Mouse (Mus musculus): ENCODE results near the gene Zscan25. TPM values are rescaled to one million over a fixed set of nuclear protein-coding genes. Genes with fewer than 3 reads are reported as not detected.
"Not testable (repeated sequence)": the region's sequence is repeated elsewhere in the genome, so short reads cannot be mapped to it uniquely, and the experiment has no call there.

Gene Zscan25
- polyA plus RNA-seq (2012; rRNA removed), result 4.9 and 5.2 TPM in 2 replicates

DNA sequence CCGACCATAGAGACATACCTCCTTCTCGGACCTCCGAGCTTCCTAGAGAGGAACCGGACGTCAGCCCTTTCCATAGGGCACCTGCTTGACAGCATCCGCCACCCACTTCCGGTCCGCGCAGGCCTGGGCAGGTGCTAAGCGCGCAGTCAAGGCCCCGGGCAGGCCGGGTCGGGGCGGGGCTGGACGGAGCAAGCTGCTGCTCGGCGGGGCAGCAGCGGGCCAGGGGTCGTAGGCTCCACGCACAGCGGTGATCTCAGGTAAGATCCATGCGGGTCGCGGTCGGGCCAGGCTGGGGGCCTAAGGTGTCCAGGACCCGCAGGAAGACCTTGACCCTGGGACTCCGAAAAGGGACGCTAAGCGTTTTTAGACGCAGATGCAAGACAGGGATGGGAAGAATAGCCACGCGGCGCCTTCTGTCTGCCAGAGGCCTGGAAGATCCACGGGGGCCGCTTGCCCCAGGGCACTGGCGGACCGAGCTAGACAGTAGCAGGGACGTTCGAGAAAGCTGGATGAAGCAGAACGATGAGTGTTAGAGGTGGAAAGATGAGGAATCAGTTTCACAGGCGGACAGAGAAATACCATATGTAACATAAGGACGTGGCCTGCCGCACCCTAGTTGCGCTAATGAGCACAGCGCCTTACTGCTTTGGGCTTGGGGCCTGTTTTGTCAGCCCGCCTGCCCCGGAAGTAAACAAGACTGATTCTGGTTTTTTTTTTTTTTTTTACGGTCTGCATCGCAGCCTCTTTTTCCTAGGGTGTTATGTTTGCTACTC is at the start of gene Zscan25:
Zscan25 (plus strand) TSS at position 130 of the 773 bp plus-strand sequence.
- Histone ChIP-seq H3K36me3 (ENCODE audit: control insufficient read depth, insufficient read depth, low read length) (no peaks in the 10 kb centered on the region; the same call in 1 of the 2 replicates), H3K4me1 (ENCODE audit: control insufficient read depth, insufficient read depth, low read length) (peaks cover 2% of the 10 kb centered on the region; the same call in 1 of the 2 replicates), H3K27ac (ENCODE audit: control insufficient read depth, insufficient read depth, low read depth, low read length) (peak within 1 kb of the TSS; percentile 70), H3K4me3 (ENCODE audit: control insufficient read depth, low read depth, low read length) (peak within 1 kb of the TSS; percentile 96), H3K27me3 (ENCODE audit: control insufficient read depth, insufficient read depth, low read length) (no peaks in the 10 kb centered on the region)
- no peak for TF ChIP-seq CTCF (IDR thresholded peaks at IDR 0.05; ENCODE audit: control insufficient read depth, insufficient read depth, insufficient replicate concordance, low read depth, low read length)
- TF ChIP-seq POLR2A (IDR thresholded peaks at IDR 0.05; ENCODE audit: control insufficient read depth, low read depth, low read length), result peak; percentile 82

DNA sequence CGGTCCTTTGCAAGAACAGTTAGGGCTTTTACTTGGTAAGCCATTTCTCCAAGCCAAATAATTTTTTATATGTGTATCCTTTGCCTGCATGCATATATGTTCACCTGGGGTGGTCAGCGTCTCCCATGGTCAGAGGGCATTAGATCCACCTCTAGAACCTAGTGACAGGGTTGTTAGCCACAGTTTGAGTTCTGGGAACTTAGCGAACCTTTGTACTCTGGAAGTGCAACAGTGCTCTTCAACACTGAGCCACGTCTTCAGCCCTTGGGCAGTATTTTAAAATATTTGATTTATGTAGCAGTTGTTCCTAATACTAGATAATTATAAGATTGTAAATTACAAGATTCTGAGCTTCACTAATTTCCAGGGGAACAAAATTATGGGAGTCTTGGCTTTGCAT is 49.7 kb upstream of the Zscan25 start:
- peaks cover 3% of the 10 kb centered on the region for H3K4me1 ChIP-seq (ENCODE audit: control insufficient read depth, insufficient read depth, low read length)
- peak overlapping the region; percentile 92; the same call in 1 of the 2 replicates for H3K27ac ChIP-seq (ENCODE audit: control insufficient read depth, insufficient read depth, low read depth, low read length)
- no peak overlapping the region for H3K4me3 ChIP-seq (ENCODE audit: control insufficient read depth, low read depth, low read length)
- H3K27me3 ChIP-seq (ENCODE audit: control insufficient read depth, insufficient read depth, low read length), result no peaks in the 10 kb centered on the region
- no peaks in the 10 kb centered on the region; the same call in none of the 2 replicates for H3K36me3 ChIP-seq (ENCODE audit: control insufficient read depth, insufficient read depth, low read length)
- no peak for TF ChIP-seq CTCF (IDR thresholded peaks at IDR 0.05; ENCODE audit: control insufficient read depth, insufficient read depth, insufficient replicate concordance, low read depth, low read length)

DNA sequence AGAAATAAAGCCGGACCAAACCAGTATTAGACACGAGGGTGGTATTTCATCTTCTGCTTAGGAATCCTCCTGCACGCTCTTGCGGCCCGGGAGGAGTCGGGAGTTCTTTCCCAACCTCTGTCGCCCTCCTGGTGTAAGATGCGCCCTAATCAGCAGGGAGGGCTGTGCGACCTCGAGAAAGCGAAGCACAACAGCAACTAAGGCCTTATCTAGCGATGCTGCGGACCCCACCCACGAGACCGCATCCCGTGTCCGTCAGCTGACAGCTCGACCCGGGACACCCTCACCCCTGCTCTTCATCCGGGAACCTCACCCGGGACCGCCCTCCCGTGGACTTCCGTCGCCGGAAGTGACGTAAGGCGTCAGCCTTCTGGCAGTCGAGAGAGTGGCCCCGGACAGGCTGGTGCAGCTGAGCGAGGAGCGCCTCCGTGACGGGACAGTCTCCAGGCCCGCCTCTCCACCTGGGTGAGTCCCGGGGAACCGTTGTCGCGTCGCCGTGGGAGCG is 48.9 kb upstream of the Zscan25 start, which contains the start of gene Zfp655:
Zfp655 (plus strand) TSS at position 349 of the 505 bp plus-strand sequence.
- Histone ChIP-seq H3K27me3 (ENCODE audit: control insufficient read depth, insufficient read depth, low read length) (no peaks in the 10 kb centered on the region), H3K4me1 (ENCODE audit: control insufficient read depth, insufficient read depth, low read length) (peaks cover 3% of the 10 kb centered on the region), H3K27ac (ENCODE audit: control insufficient read depth, insufficient read depth, low read depth, low read length) (peak within 1 kb of the TSS; percentile 92), H3K4me3 (ENCODE audit: control insufficient read depth, low read depth, low read length) (peak within 1 kb of the TSS; percentile 96), H3K36me3 (ENCODE audit: control insufficient read depth, insufficient read depth, low read length) (no peaks in the 10 kb centered on the region; the same call in none of the 2 replicates)
- TF ChIP-seq CTCF (IDR thresholded peaks at IDR 0.05; ENCODE audit: control insufficient read depth, insufficient read depth, insufficient replicate concordance, low read depth, low read length) (0 out of 2 replicates have a peak, but pooled peaks have one; percentile 7), POLR2A (IDR thresholded peaks at IDR 0.05; ENCODE audit: control insufficient read depth, low read depth, low read length) (peak; percentile 94)

DNA sequence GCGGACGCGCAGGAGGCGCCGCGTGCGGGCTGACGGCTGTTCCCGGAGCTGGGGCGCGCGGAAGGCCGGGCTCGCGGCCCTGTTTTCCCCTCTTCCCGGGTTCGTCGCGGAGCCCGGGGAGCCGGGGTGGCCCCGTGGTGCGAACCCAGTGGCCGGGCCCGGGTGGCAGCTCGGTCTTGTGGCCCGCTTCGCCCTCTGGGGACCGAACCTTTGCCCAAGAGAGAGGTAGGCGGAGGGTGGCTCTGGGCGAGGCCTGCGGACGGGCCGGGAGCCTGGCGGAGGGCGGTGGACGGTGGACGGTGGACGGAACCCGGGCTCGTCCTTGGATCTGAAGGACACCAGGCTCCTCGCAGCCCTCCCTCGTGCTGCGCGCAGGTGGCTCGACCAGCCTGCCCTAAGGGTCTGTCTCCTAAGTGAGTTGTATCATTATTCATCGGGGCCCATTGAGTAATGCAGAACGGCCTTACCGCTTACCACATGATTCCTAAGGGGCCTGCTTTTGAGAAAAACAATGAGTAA is 48.3 kb upstream of the Zscan25 start:
- no peaks in the 10 kb centered on the region for H3K27me3 ChIP-seq (ENCODE audit: control insufficient read depth, insufficient read depth, low read length)
- no peaks in the 10 kb centered on the region; the same call in none of the 2 replicates for H3K36me3 ChIP-seq (ENCODE audit: control insufficient read depth, insufficient read depth, low read length)
- H3K4me3 ChIP-seq (ENCODE audit: control insufficient read depth, low read depth, low read length), result peak overlapping the region; percentile 96
- TF ChIP-seq POLR2A (IDR thresholded peaks at IDR 0.05; ENCODE audit: control insufficient read depth, low read depth, low read length) (no peak), CTCF (IDR thresholded peaks at IDR 0.05; ENCODE audit: control insufficient read depth, insufficient read depth, insufficient replicate concordance, low read depth, low read length) (no peak)
- peak overlapping the region; percentile 92 for H3K27ac ChIP-seq (ENCODE audit: control insufficient read depth, insufficient read depth, low read depth, low read length)
- H3K4me1 ChIP-seq (ENCODE audit: control insufficient read depth, insufficient read depth, low read length), result peaks cover 3% of the 10 kb centered on the region

DNA sequence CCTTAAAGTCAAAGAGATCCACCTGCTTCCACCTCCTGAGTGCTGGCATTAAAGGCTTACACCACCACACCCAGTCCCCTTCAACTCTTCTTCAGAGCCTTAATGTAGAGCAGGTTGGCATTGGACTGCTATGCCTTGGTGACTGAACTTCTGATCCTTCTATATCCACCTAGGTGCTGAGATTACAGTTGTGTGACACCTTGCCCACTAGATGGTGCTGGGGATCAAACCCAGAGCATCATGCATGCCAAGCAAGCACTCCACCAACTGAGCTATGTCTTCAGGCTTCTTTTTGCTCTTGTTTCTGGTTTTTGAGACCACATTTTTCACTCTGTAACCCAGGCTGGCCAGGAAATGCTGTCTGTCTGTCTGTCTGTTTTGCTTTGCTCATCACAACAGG is 45.7 kb upstream of the Zscan25 start:
- Histone ChIP-seq H3K4me1 (ENCODE audit: control insufficient read depth, insufficient read depth, low read length) (peaks cover 3% of the 10 kb centered on the region), H3K27ac (ENCODE audit: control insufficient read depth, insufficient read depth, low read depth, low read length) (no peak overlapping the region), H3K36me3 (ENCODE audit: control insufficient read depth, insufficient read depth, low read length) (no peaks in the 10 kb centered on the region; the same call in none of the 2 replicates), H3K27me3 (ENCODE audit: control insufficient read depth, insufficient read depth, low read length) (no peaks in the 10 kb centered on the region), H3K4me3 (ENCODE audit: control insufficient read depth, low read depth, low read length) (no peak overlapping the region)
- TF ChIP-seq CTCF (IDR thresholded peaks at IDR 0.05; ENCODE audit: control insufficient read depth, insufficient read depth, insufficient replicate concordance, low read depth, low read length), result no peak
- TF ChIP-seq POLR2A (IDR thresholded peaks at IDR 0.05; ENCODE audit: control insufficient read depth, low read depth, low read length), result no peak

DNA sequence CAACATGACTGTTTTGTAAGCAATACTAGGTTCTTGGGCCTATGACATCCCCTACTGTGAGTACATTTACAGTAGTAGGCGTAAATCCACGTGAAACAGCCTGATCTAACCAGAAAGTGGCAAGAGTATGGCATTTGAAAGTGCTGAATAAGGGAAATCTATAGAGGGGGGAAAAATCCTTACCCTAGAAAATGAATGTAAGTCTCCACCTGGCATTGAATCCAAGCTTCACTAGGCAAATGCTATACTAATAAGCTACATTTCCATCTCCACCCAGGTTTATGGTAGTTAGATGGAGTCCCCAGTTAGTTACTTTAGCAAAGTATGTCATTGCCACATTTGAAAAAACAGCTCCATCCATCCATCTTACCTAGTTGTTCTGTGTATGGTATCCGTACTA is 30.8 kb upstream of the Zscan25 start:
- H3K36me3 ChIP-seq (ENCODE audit: control insufficient read depth, insufficient read depth, low read length), result no peaks in the 10 kb centered on the region

DNA sequence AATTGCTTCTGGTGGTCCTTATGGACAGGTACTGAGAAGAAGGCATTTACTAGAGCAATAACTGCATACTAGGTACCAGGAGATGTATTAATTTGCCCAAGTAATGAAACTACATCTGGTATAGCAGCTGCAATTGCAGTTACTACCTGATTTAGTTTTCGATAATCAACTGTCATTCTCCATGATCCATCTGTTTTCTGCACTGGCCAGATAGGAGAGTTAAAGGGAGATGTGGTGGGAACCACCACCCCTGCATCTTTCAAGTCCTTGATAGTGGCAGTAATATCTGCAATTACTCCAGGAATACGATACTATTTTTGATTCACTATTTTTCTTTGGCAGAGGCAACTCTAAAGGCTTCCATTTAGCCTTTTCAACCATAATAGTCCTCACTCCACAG is 6.7 kb upstream of the Zscan25 start:
- H3K27ac ChIP-seq (ENCODE audit: control insufficient read depth, insufficient read depth, low read depth, low read length); H3K36me3 ChIP-seq (ENCODE audit: control insufficient read depth, insufficient read depth, low read length); H3K4me3 ChIP-seq (ENCODE audit: control insufficient read depth, low read depth, low read length); H3K27me3 ChIP-seq (ENCODE audit: control insufficient read depth, insufficient read depth, low read length); H3K4me1 ChIP-seq (ENCODE audit: control insufficient read depth, insufficient read depth, low read length): not testable (repeated sequence)

More for the DNA sequence above, 30.8 kb upstream of the Zscan25 start:
- TF ChIP-seq POLR2A (IDR thresholded peaks at IDR 0.05; ENCODE audit: control insufficient read depth, low read depth, low read length) (no peak), CTCF (IDR thresholded peaks at IDR 0.05; ENCODE audit: control insufficient read depth, insufficient read depth, insufficient replicate concordance, low read depth, low read length) (no peak)
- H3K4me1 ChIP-seq (ENCODE audit: control insufficient read depth, insufficient read depth, low read length), result no peaks in the 10 kb centered on the region
- H3K27ac ChIP-seq (ENCODE audit: control insufficient read depth, insufficient read depth, low read depth, low read length), result no peak overlapping the region
- no peak overlapping the region for H3K4me3 ChIP-seq (ENCODE audit: control insufficient read depth, low read depth, low read length)
- no peaks in the 10 kb centered on the region for H3K27me3 ChIP-seq (ENCODE audit: control insufficient read depth, insufficient read depth, low read length)

Measured in testis, adult 2 months (tissue).